Mouse (Mus musculus) cerebellum, adult 2 months (tissue): ENCODE results near the gene Vwc2l.

Source experiments
- CTCF ChIP-seq: fragments of 200-500 bp; IDR thresholded peaks from 2 replicates; pipeline ENCODE4 v1.5.1; 2011; ENCODE audit warnings: low read depth, mild to moderate bottlenecking, control low read depth, low read length, moderate library complexity, borderline replicate concordance; ENCODE audit not compliant: insufficient read depth
- POLR2A ChIP-seq: fragments of 200-500 bp; IDR thresholded peaks from 2 replicates; pipeline ENCODE4 v1.6.1; 2011; ENCODE audit warnings: low read length, control low read depth, borderline replicate concordance; ENCODE audit not compliant: insufficient read depth

DNA sequence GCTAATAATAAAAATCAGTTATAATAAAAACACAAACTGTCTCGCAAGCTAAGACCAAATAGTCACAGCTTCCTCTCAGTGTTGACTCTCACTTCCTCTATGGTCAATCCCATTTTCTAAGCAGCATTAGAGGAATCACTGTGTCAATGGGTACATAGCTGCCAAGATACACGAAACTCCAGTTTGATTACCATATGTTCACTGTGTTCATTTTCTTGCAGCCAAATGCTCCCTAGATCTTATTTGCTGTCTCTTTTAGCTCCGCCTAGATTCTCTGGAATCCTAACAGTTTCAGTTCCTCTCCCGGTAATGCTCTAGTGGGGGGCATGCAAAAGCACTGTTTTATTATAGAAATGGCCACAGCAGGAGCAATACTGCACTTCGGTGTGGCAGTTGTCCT lies 130.4 kb downstream of the Vwc2l start:
- no peak for TF ChIP-seq POLR2A
- no peak for TF ChIP-seq CTCF
